Mouse (Mus musculus): ENCODE measurements around the gene Zfp212. TPM values are rescaled to one million over a fixed set of nuclear protein-coding genes. Genes with fewer than 3 reads are reported as not detected.

The Zfp212 gene
- 2.9 and 3.7 TPM in 2 replicates for polyA plus RNA-seq (2012; rRNA removed)

GRCm38 (mm10) chr6:47920447-47921340 is at the start of gene Zfp212:
Gene Zfp212, plus strand, starts transcription at chr6:47920476.

GRCm38 (mm10) chr6:47877058-47877457 is 43.2 kb upstream of the Zfp212 start, which contains the start of gene Zfp282:
Gene Zfp282, plus strand, starts transcription at chr6:47877204.

GRCm38 (mm10) chr6:47953191-47953726 is 33.0 kb downstream of the Zfp212 start, which contains the start of gene Zfp956:
Gene Zfp956, plus strand, starts transcription at chr6:47953390.

Other genes with a start within 250 kb of the Zfp212 start
- 3.7 and 6.4 TPM in 2 replicates for gene Pdia4, start 107.0 kb upstream of the Zfp212 start, polyA plus RNA-seq (2012; rRNA removed)
- 0.10 and 0.12 TPM in 2 replicates for gene Zfp786, start 89.6 kb upstream of the Zfp212 start, polyA plus RNA-seq (2012; rRNA removed)
- gene Zfp398, start 84.8 kb upstream of the Zfp212 start, polyA plus RNA-seq (2012; rRNA removed) = 2.7 and 3.1 TPM in 2 replicates
- 3.1 and 3.4 TPM in 2 replicates for gene Zfp282, start 43.3 kb upstream of the Zfp212 start, polyA plus RNA-seq (2012; rRNA removed)
- 3.1 and 4.2 TPM in 2 replicates for gene Zfp956, start 32.9 kb downstream of the Zfp212 start, polyA plus RNA-seq (2012; rRNA removed)
- 9.9 and 10.4 TPM in 2 replicates for gene Zfp777, start 128.4 kb downstream of the Zfp212 start, polyA plus RNA-seq (2012; rRNA removed)
- 7.0 and 8.4 TPM in 2 replicates for gene Zfp746, start 166.1 kb downstream of the Zfp212 start, polyA plus RNA-seq (2012; rRNA removed)

Data from stomach, adult 2 months (tissue).